Mouse (Mus musculus) olfactory bulb, adult 2 months (tissue): ENCODE results near the gene Olfr358. TPM values are rescaled to one million over a fixed set of nuclear protein-coding genes. Genes with fewer than 3 reads are reported as not detected.

Experiments
- H3K27ac ChIP-seq: fragments of 200-500 bp; 2 replicates; pipeline ENCODE4 v1.5.1; 2012; ENCODE audit warnings: low read depth, low read length; ENCODE audit not compliant: insufficient read depth
- H3K4me1 ChIP-seq: fragments of 200-500 bp; 2 replicates; pipeline ENCODE4 v1.6.1; 2012; ENCODE audit warnings: low read length; ENCODE audit not compliant: control insufficient read depth, insufficient read depth
- H3K4me3 ChIP-seq: fragments of 200-500 bp; 2 replicates; pipeline ENCODE4 v1.5.1; 2012; ENCODE audit warnings: mild to moderate bottlenecking, low read depth, low read length, moderate library complexity; ENCODE audit not compliant: insufficient read depth
- CTCF ChIP-seq: fragments of 200-500 bp; IDR thresholded peaks from 2 replicates; pipeline ENCODE4 v1.5.1; 2012; ENCODE audit warnings: low read depth, mild to moderate bottlenecking, low read length, moderate library complexity; ENCODE audit not compliant: insufficient read depth
- POLR2A ChIP-seq: fragments of 200-500 bp; IDR thresholded peaks from 2 replicates; pipeline ENCODE4 v1.6.1; 2012; ENCODE audit warnings: mild to moderate bottlenecking, low read depth, low read length, moderate library complexity; ENCODE audit not compliant: insufficient read depth
- WGBS: fragments of 180-500 bp; shearing (Covaris S2); methylation state at CpG from one replicate; pipeline ENCODE4 v1.1.7; 2018; 5-methylcytosine and 5-hydroxymethylcytosine counted together
- polyA plus RNA-seq: library from polyadenylated mRNA; stranded (reverse); fragments of >200 nt; gene quantifications from 2 replicates; pipeline ENCODE4 v1.2.4, GENCODE M21; 2012; ENCODE audit warnings: low replicate concordance; ENCODE audit not compliant: missing spikeins, insufficient read depth, insufficient read length

Olfr358 gene
- not detected in 2 replicates for polyA plus RNA-seq

DNA sequence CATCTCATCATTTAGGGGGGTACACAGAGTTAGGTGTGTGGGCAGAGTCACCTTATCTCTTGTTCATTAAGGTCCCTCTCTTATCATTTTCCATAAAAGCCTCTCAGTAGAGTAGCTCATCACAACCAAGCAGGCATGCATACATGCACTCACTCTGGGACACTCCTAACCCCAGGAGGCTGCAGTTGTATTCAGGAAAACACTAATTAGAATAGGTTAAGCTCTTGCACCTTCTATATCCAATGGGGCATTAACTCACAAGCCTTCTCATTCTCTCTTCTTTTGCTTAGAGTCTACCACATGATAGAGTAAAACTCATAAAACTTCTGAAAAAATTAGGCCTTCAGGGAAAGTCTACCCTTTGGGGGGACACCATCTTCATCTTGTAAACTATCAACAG lies at the start of gene Olfr358:
Olfr358 (minus strand) TSS at position 101 of the 400 bp plus-strand sequence.
- Histone ChIP-seq H3K4me3 (no peak within 1 kb of the TSS), H3K27ac (no peak within 1 kb of the TSS), H3K4me1 (no peaks in the 10 kb centered on the region)
- no peak for TF ChIP-seq POLR2A
- no peak for TF ChIP-seq CTCF

GRCm38 (mm10) chr2:36997030-36997429 lies 12.1 kb downstream of the Olfr358 start:
- TF ChIP-seq POLR2A (no peak), CTCF (no peak)
- H3K27ac ChIP-seq: no peak overlapping the region
- no peak overlapping the region for H3K4me3 ChIP-seq
- 79% methylated on average over 1 of the region's 1 CpGs for WGBS
- H3K4me1 ChIP-seq: no peaks in the 10 kb centered on the region

DNA sequence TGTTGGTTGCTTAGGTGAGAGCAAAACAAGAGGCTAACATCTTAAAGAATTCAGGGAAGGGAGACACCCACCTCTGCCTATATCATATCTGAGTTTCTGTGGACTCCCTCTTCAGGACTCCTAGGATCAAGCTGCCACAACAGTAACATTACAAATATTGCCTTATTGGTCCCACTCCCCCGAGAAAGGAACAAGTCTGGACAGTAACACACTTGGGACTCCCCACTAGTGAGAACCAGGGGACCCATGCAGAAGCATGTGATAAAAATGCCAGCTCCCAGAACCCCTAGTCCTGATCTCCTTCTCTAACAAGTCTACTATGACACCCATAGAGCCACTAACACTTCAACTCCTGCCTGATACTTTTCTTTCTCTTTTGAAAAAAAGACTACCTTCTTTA lies 15.6 kb downstream of the Olfr358 start, which contains the start of gene Olfr357:
Olfr357 (plus strand) TSS at position 301 of the 400 bp plus-strand sequence.
- H3K27ac ChIP-seq: no peak within 1 kb of the TSS
- no peak within 1 kb of the TSS for H3K4me3 ChIP-seq
- 45% methylated on average over 1 of the region's 1 CpGs for WGBS
- TF ChIP-seq CTCF: no peak
- no peak for TF ChIP-seq POLR2A
- no peaks in the 10 kb centered on the region for H3K4me1 ChIP-seq

Other genes starting within 250 kb of the Olfr358 start
- gene Olfr348, start 225.1 kb downstream of the Olfr358 start, polyA plus RNA-seq: not detected in 2 replicates
- gene Olfr50, start 218.8 kb downstream of the Olfr358 start, polyA plus RNA-seq: not detected in 2 replicates
- gene Olfr3, start 192.3 kb downstream of the Olfr358 start, polyA plus RNA-seq: not detected in 2 replicates
- not detected in 2 replicates for gene Olfr350, start 163.0 kb downstream of the Olfr358 start, polyA plus RNA-seq
- gene Olfr351, start 146.7 kb downstream of the Olfr358 start, polyA plus RNA-seq: not detected in 2 replicates
- gene Olfr352, start 140.9 kb downstream of the Olfr358 start, polyA plus RNA-seq: not detected in 2 replicates
- not detected in 2 replicates for gene Olfr353, start 116.4 kb downstream of the Olfr358 start, polyA plus RNA-seq
- not detected in 2 replicates for gene Olfr354, start 103.7 kb downstream of the Olfr358 start, polyA plus RNA-seq
- not detected in 2 replicates for gene Olfr355, start 80.4 kb downstream of the Olfr358 start, polyA plus RNA-seq
- not detected in 2 replicates for gene Olfr356, start 72.2 kb downstream of the Olfr358 start, polyA plus RNA-seq
- gene Olfr357, start 15.5 kb downstream of the Olfr358 start, polyA plus RNA-seq: not detected in 2 replicates
- gene Olfr360, start 56.4 kb upstream of the Olfr358 start, polyA plus RNA-seq: not detected in 2 replicates
- not detected in 2 replicates for gene Olfr361, start 80.0 kb upstream of the Olfr358 start, polyA plus RNA-seq
- not detected in 2 replicates for gene Olfr362, start 108.6 kb upstream of the Olfr358 start, polyA plus RNA-seq
- not detected in 2 replicates for gene Olfr364-ps1, start 130.0 kb upstream of the Olfr358 start, polyA plus RNA-seq
- not detected in 2 replicates for gene Olfr365, start 178.9 kb upstream of the Olfr358 start, polyA plus RNA-seq
- not detected in 2 replicates for gene Olfr366, start 202.2 kb upstream of the Olfr358 start, polyA plus RNA-seq